Mouse (Mus musculus): Measurements from ENCODE around the gene D430042O09Rik. TPM values are rescaled to one million over a fixed set of nuclear protein-coding genes. Genes with fewer than 3 reads are reported as not detected.

D430042O09Rik gene
- total and polyA plus RNA-seq, 3 experiments, result 1.8 to 4.8 (median 3.4) TPM

GRCm38 (mm10) chr7:125744774-125745173 lies 37.1 kb downstream of the D430042O09Rik start:
- H3K79me2 ChIP-seq (replicated peaks; ENCODE audit: control insufficient read depth, extremely low read depth, insufficient read depth, poor library complexity, severe bottlenecking), result no peaks in the 10 kb centered on the region
- H3K4me1 ChIP-seq (ENCODE audit: control insufficient read depth in 1 of 2, insufficient read depth in 2 of 2), result 0 out of 4 replicates have a peak, but pooled peaks cover 2 to 3% of the 10 kb centered on the region in 2 experiments
- H3K9ac ChIP-seq (ENCODE audit: insufficient read depth, low read depth), result no peak overlapping the region
- no peak for DNase-seq (ENCODE audit: extremely low read depth)
- dilution Hi-C loops (cut with MboI; ENCODE audit: extremely low pct_ligation_motif_present, extremely low pct_unique_long_range_greater_than_20kb, low sequenced_read_pairs), result no loop called here
- H3K4me2 ChIP-seq (ENCODE audit: insufficient read depth, low read depth, poor library complexity, severe bottlenecking), result no peak overlapping the region
- TF ChIP-seq ZKSCAN1 (IDR thresholded peaks at IDR 0.05; ENCODE audit: borderline replicate concordance, low read depth, low read length), result no peak
- TF ChIP-seq RCOR1 (conservative IDR thresholded peaks at IDR 0.05; ENCODE audit: low read depth, low read length), result no peak
- TF ChIP-seq BHLHE40 (IDR thresholded peaks at IDR 0.05; ENCODE audit: low read depth, low read length), result no peak
- TF ChIP-seq ETS1 (conservative IDR thresholded peaks at IDR 0.05; ENCODE audit: low read depth, low read length), result no peak
- no peak for TF ChIP-seq TBP (conservative IDR thresholded peaks at IDR 0.05; ENCODE audit: low read depth, low read length)
- no peak for TF ChIP-seq USF1 (IDR thresholded peaks at IDR 0.05; ENCODE audit: low read depth, low read length)
- no peak for TF ChIP-seq HCFC1 (IDR thresholded peaks at IDR 0.05; ENCODE audit: low read depth, low read length)
- no peak overlapping the region for H3K27ac ChIP-seq (ENCODE audit: insufficient read depth, low read depth)
- no peaks in the 10 kb centered on the region for H3K36me3 ChIP-seq (replicated peaks in 1 of 2; ENCODE audit: control insufficient read depth in 1 of 2, insufficient read depth in 1 of 2, low read length in 1 of 2)
- H3K27me3 ChIP-seq (replicated peaks), result no peaks in the 10 kb centered on the region
- in situ Hi-C loops (cut with MboI; ENCODE audit: low pct_ligation_motif_present, low pct_unique_long_range_greater_than_20kb, low sequenced_read_pairs), result no loop called here
- no peak overlapping the region for H3K4me3 ChIP-seq (replicated peaks in 1 of 3; ENCODE audit: low read depth in 2 of 3, low read length in 2 of 3, poor library complexity in 1 of 3)
- no peaks in the 10 kb centered on the region for H3K9me3 ChIP-seq (replicated peaks; ENCODE audit: low read length)

DNA sequence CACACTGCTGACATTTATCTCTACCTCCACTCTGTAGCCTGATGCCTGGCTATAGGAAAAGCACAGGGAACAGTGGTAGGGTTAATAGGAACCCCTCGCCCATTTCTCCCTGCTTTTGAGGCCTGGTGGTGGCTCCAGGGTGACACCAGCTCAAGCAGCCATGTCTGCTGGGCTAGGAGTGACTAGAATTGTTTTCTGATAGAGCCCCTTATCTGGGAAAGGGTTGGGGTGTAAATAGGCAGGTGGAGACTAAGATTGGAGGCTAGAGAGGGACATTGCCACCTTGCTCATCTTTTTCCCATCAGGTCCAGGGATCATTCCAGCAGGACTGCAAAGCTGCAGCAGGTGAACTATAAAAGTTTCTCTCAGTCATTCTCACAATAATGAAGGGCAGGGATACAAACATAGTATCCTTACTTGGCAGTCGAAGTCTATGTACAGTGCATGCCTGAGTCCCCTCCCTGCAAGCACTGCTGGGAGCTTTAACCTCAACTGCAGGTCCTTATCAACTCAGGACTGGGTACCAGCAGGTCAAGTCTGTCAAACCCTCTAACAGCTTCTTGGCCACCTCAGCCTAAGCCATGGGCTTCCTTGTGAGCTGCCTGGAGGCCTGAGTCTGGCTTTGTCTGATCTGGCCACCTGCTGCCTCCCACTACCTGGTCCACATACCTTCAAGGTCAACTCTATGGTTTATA lies 39.1 kb downstream of the D430042O09Rik start:
- no peaks in the 10 kb centered on the region for H3K79me2 ChIP-seq (replicated peaks; ENCODE audit: control insufficient read depth, extremely low read depth, insufficient read depth, poor library complexity, severe bottlenecking)
- H3K9ac ChIP-seq (ENCODE audit: insufficient read depth, low read depth), result no peak overlapping the region
- H3K27ac ChIP-seq (ENCODE audit: insufficient read depth, low read depth), result no peak overlapping the region
- no peaks in the 10 kb centered on the region for H3K36me3 ChIP-seq (replicated peaks in 1 of 2; ENCODE audit: control insufficient read depth in 1 of 2, insufficient read depth in 1 of 2, low read length in 1 of 2)
- in situ Hi-C loops (cut with MboI; ENCODE audit: low pct_ligation_motif_present, low pct_unique_long_range_greater_than_20kb, low sequenced_read_pairs) (no loop called here), dilution Hi-C loops (cut with MboI; ENCODE audit: extremely low pct_ligation_motif_present, extremely low pct_unique_long_range_greater_than_20kb, low sequenced_read_pairs) (no loop called here)
- H3K4me1 ChIP-seq (ENCODE audit: control insufficient read depth in 1 of 2, insufficient read depth in 2 of 2), result no peaks in the 10 kb centered on the region
- H3K4me3 ChIP-seq (replicated peaks in 1 of 3; ENCODE audit: low read depth in 2 of 3, low read length in 2 of 3, poor library complexity in 1 of 3), result no peak overlapping the region
- no peaks in the 10 kb centered on the region for H3K9me3 ChIP-seq (replicated peaks; ENCODE audit: low read length)
- no peak for DNase-seq (ENCODE audit: extremely low read depth)
- no peaks in the 10 kb centered on the region for H3K27me3 ChIP-seq (replicated peaks)
- TF ChIP-seq MAX (IDR thresholded peaks at IDR 0.05; ENCODE audit: low read length), result no peak
- no peak for TF ChIP-seq ZMIZ1 (IDR thresholded peaks at IDR 0.05; ENCODE audit: low read depth, low read length)
- no peak for TF ChIP-seq CHD1 (IDR thresholded peaks at IDR 0.05; ENCODE audit: low read depth, low read length)
- TF ChIP-seq USF1 (IDR thresholded peaks at IDR 0.05; ENCODE audit: low read depth, low read length), result no peak
- no peak for TF ChIP-seq RAD21 (IDR thresholded peaks at IDR 0.05; ENCODE audit: low read depth, low read length)
- TF ChIP-seq MXI1 (IDR thresholded peaks at IDR 0.05; ENCODE audit: low read depth, low read length), result no peak
- TF ChIP-seq E2F4 (IDR thresholded peaks at IDR 0.05; ENCODE audit: insufficient replicate concordance, low read depth, low read length), result no peak
- H3K4me2 ChIP-seq (ENCODE audit: insufficient read depth, low read depth, poor library complexity, severe bottlenecking), result no peak overlapping the region
